Mouse (Mus musculus): Measurements from ENCODE around the gene Gm29797.

Gene Gm29797

GRCm38 (mm10) chr2:181696801-181697420, 40.1 kb downstream of the Gm29797 start:
- DNase-seq (ENCODE audit: low spot score) = no peak

- DNase-seq (ENCODE audit: low spot score) = no peak
Observed at GRCm38 (mm10) chr2:181698241-181698640, 41.4 kb downstream of the Gm29797 start, which contains the start of gene Lkaaear1. Gene Lkaaear1, minus strand, starts transcription at chr2:181698442.

DNA sequence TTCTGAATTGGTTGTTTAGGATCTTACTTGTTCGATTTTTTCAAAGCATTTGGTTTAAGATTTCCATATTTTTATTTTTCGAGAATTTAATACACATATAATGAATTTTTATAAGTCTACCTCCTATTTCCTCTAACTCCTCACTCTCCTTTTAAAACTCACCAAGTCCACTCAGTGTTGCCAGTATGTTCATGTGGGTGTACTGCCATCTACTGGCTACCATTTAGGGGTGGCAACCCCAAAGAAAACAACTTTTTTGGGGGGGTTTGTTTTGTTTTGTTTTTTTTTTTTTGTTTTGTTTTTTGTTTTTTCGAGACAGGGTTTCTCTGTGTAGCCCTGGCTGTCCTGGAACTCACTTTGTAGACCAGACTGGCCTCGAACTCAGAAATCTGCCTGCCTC, 49.8 kb downstream of the Gm29797 start:
- no peak for DNase-seq (ENCODE audit: low spot score)

Measured in urinary bladder, postnatal 25 days (tissue).